Mouse (Mus musculus) left cerebral cortex, adult 8-10 months (tissue): ENCODE measurements around the gene Nnat. TPM values are rescaled to one million over a fixed set of nuclear protein-coding genes. Genes with fewer than 3 reads are reported as not detected.

Experiments used
- DNase-seq, 2 experiments: peaks; one replicate each; pipeline ENCODE4 v3.0.0; 2022; ENCODE audit warnings: low spot score in 2 of 2
- total RNA-seq, 4 experiments: library from RNA; stranded (reverse); gene quantifications; 2 replicates each; pipeline ENCODE4 v1.2.4; 2022

Nnat gene
- total RNA-seq: 100 to 1,000 TPM; 199 to 269 (median 247) TPM

DNA sequence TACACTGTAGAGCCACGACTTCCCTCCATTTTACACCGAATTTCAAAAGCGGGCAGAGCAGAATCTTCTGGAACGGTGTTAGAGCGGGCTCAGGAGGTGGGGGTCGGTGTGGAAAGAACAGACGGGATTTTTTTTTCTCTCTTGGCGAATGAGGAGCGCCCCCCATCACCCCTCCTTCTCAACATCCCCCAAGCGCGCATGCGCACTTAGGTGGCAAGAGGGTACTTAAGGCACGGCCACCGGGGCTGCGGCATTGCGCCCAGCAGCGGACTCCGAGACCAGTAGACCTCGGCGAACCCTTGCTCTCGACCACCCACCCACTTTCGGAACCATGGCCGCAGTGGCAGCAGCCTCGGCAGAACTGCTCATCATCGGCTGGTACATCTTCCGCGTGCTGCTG lies at the start of gene Nnat:
TSS of gene Nnat (plus strand) at position 221 of the 400 bp plus-strand sequence.
- DNase-seq: peak in 1 of 2 experiments; percentile 28

- peak in 1 of 2 experiments; percentile 38 for DNase-seq
Observed at GRCm38 (mm10) chr2:157512859-157513258, 47.0 kb upstream of the Nnat start.

- DNase-seq: no peak
Observed at GRCm38 (mm10) chr2:157513737-157514208, 46.1 kb upstream of the Nnat start.

GRCm38 (mm10) chr2:157514353-157514752 lies 45.5 kb upstream of the Nnat start:
- DNase-seq: no peak

GRCm38 (mm10) chr2:157517526-157517925 lies 42.4 kb upstream of the Nnat start:
- no peak for DNase-seq

GRCm38 (mm10) chr2:157518451-157518850 lies 41.4 kb upstream of the Nnat start:
- DNase-seq: no peak

DNA sequence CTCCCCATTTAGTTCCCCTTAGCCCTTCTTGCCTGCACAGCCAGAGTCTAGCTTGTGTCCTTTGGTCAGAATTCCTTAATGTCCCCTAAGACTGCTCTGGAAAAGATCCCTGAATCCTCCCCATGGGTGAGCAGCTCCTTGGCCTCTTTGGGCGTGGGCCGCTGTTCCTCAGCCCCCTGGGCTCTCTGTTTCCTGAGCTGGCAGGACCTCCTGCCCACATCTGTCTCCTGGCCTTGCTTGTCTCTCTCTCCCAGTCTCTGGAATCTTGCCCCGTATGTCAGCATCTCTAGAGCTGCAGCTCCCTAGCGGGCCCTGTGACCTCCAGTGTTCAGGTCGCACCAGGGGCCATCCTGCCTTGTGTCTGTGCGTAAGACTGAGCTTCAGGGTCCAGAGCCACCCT lies 40.4 kb upstream of the Nnat start:
- no peak for DNase-seq

- peak in 1 of 2 experiments; percentile 70 for DNase-seq
Observed at GRCm38 (mm10) chr2:157520496-157520895, 39.4 kb upstream of the Nnat start.

- no peak for DNase-seq
Observed at GRCm38 (mm10) chr2:157522556-157522955, 37.3 kb upstream of the Nnat start.

DNA sequence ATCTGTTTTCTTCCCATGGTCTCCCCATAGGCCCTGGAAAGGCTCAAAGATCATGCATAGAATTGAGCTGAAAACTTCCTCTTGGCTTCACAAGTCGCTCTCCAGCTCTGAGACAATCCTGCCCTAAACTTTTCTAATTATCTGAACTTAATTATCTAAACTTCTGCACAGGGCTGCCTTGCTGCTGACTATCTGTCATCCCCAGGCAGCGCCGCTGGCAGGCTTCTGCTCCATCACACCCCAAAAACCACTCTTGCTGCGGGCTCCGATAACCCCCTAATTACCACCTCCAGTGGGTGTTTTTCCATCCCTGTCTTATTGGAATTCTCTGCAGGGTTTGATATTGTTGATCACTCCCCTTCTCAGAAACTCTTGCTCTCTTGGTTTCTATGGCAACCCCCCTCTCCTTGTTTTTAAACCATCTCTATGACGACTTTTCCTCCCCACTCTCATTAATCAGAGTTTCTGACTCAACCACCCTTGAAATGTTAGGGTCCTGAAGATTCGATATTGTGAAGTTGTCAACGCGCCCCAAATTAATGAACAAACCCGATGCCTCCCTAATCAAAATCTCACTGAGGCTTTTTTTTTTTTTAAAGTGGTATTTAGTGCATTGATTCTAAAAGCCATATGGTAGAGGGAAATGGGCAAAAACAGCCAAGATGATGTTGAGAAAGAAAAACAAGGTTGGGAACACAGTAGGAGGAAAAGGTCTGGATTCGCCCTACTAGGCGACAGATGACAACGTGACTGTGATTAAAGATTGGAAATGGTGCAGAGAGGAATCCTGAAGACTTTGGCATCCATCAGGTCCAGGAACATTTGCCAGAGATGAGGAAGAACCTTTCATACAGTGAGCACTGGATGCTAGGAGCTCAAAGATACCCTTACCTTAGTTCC lies 29.6 kb upstream of the Nnat start:
- no peak for DNase-seq

- no peak for DNase-seq
Observed at GRCm38 (mm10) chr2:157531681-157532426, 28.0 kb upstream of the Nnat start.

GRCm38 (mm10) chr2:157534163-157534562 lies 25.7 kb upstream of the Nnat start:
- DNase-seq: no peak

GRCm38 (mm10) chr2:157536476-157537081 lies 23.3 kb upstream of the Nnat start:
- no peak for DNase-seq

DNA sequence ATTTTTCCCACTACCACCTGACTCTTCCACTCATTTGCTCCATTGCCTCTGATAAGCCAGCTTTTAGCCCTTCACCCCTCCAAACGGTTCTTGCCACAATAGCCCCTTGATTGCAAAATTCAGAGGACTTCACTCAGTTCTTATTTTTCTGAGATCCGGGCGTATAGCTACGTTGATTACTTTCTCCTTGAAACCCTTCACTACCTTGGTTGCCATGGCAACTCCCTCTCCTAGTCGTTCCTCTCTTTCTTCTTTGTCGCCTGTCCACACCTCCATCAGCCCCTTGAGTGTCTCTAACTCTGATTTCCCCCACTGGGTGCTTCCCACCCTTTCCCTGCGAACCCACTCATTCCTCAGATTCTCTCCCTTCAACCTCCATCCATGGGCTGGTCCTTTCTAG lies 22.8 kb upstream of the Nnat start:
- no peak for DNase-seq

DNA sequence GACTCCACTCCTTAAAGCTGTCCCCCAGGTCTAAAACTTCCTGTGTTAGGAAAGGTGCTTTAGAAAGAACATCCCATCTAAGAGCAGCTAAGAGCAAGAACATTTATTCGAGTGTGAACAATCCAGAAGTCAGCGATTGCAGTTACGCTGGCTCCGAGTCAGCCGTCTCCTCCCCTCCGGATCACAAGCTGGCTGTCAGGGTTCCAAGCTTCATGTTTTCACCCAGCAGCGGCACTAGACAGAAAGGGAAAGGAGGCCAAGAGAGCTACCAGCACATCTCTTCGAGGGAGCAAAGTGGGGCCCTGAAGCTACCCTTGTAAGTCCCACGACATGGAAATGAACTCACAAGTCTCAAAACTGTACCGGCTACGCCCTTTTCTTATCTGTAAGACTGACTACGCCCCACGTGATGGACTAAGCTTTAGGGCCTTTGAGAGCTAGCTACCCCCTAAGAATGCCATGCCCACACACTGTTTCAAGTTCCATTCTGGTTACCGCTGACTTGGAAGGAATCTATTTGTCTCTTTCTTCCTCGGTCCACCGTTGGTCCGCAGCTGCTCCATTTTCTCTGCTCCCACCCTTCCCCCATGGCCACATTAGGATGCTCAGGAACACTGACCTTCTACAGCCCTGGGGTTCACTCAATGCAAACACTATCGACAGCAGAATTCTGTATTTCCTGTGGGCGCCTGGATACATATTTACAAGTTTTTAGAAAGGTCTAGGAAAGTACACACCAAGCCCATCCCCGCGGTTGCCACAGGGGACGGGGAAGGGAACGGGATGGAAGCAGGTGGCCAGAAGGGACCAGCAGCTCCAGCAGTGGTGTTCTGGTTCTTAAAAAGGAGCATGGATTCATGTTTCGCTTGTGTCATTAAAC lies 19.6 kb upstream of the Nnat start:
- DNase-seq: peak in 1 of 2 experiments; percentile 36

DNA sequence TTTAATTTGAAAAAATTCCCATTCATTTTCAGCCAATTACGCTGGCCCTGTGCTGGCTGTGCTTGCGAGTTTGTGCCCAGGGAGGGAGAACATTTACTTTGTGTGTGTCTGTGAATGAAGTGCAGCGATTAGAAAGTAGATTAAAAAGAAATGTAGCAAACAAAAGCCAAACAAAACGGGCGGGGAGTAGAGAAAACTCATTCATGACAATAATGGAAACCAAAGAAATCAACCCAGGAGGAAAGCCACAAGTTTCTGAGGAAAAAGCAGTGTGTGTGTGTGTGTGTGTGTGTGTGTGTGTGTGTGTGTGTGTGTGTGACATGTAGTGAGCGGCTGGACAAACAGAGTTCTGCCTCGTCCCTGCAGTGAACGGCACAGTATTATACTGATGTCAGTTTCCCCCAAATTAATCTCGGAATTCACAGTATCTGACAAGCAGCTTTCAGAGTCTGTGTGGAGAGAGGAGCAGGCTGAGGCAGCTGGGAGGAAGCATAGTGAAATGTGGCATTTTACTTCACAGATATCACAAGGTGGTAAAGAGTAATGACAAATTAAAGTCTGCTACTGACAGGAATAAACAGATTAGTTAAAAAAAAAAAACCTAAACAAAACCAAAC lies 18.8 kb upstream of the Nnat start:
- DNase-seq: no peak

GRCm38 (mm10) chr2:157541631-157542030 lies 18.2 kb upstream of the Nnat start:
- no peak for DNase-seq

- no peak for DNase-seq
Observed at GRCm38 (mm10) chr2:157542415-157542814, 17.5 kb upstream of the Nnat start.

- no peak for DNase-seq
Observed at GRCm38 (mm10) chr2:157544333-157544888, 15.5 kb upstream of the Nnat start.

- no peak for DNase-seq
Observed at GRCm38 (mm10) chr2:157546686-157547085, 13.2 kb upstream of the Nnat start.
